Mouse (Mus musculus): ENCODE data around the gene Dclk3. TPM values are rescaled to one million over a fixed set of nuclear protein-coding genes. Genes with fewer than 3 reads are reported as not detected.
A peak's percentile ranks its signal among the peaks of the same experiment; 100 is the strongest.

The Dclk3 gene
- total RNA-seq, 2 experiments from 2014 or later = not detected

GRCm38 (mm10) chr9:111476479-111477016 is 37.7 kb downstream of the Dclk3 start:
- no peak for ATAC-seq (replicated peaks; ENCODE audit: low FRiP score, poor library complexity, severe bottlenecking)

- no peak for ATAC-seq (replicated peaks; ENCODE audit: low FRiP score, poor library complexity, severe bottlenecking)
These were observed 40.1 kb downstream of the Dclk3 start for GRCm38 (mm10) chr9:111478853-111479490.

- ATAC-seq (replicated peaks; ENCODE audit: low FRiP score, poor library complexity, severe bottlenecking) = no peak
These were observed 42.1 kb downstream of the Dclk3 start for GRCm38 (mm10) chr9:111481011-111481410.

- no peak for ATAC-seq (replicated peaks; ENCODE audit: low FRiP score, poor library complexity, severe bottlenecking)
These were observed 48.0 kb downstream of the Dclk3 start for GRCm38 (mm10) chr9:111486645-111487477.

- no peak for ATAC-seq (replicated peaks; ENCODE audit: low FRiP score, poor library complexity, severe bottlenecking)
These were observed 51.7 kb downstream of the Dclk3 start for GRCm38 (mm10) chr9:111490583-111490982.

- no peak for ATAC-seq (replicated peaks; ENCODE audit: low FRiP score, poor library complexity, severe bottlenecking)
These were observed 52.4 kb downstream of the Dclk3 start for GRCm38 (mm10) chr9:111491280-111491679.

GRCm38 (mm10) chr9:111493490-111493889 is 54.6 kb downstream of the Dclk3 start:
- ATAC-seq (replicated peaks; ENCODE audit: low FRiP score, poor library complexity, severe bottlenecking) = no peak

- no peak for ATAC-seq (replicated peaks; ENCODE audit: low FRiP score, poor library complexity, severe bottlenecking)
These were observed 56.7 kb downstream of the Dclk3 start for GRCm38 (mm10) chr9:111495561-111495960.

GRCm38 (mm10) chr9:111497074-111497811 is 58.4 kb downstream of the Dclk3 start:
- ATAC-seq (replicated peaks; ENCODE audit: low FRiP score, poor library complexity, severe bottlenecking) = peak; percentile 82; the same call in 1 of the 2 replicates

- ATAC-seq (replicated peaks; ENCODE audit: low FRiP score, poor library complexity, severe bottlenecking) = no peak
These were observed 61.3 kb downstream of the Dclk3 start for GRCm38 (mm10) chr9:111500211-111500610.

GRCm38 (mm10) chr9:111506075-111506474 is 67.2 kb downstream of the Dclk3 start:
- ATAC-seq (replicated peaks; ENCODE audit: low FRiP score, poor library complexity, severe bottlenecking) = no peak

- no peak for ATAC-seq (replicated peaks; ENCODE audit: low FRiP score, poor library complexity, severe bottlenecking)
These were observed 75.9 kb downstream of the Dclk3 start for GRCm38 (mm10) chr9:111514586-111515473.

GRCm38 (mm10) chr9:111515536-111515935 is 76.7 kb downstream of the Dclk3 start:
- ATAC-seq (replicated peaks; ENCODE audit: low FRiP score, poor library complexity, severe bottlenecking) = no peak

- no peak for ATAC-seq (replicated peaks; ENCODE audit: low FRiP score, poor library complexity, severe bottlenecking)
These were observed 83.3 kb downstream of the Dclk3 start for GRCm38 (mm10) chr9:111522226-111522625.

- ATAC-seq (replicated peaks; ENCODE audit: low FRiP score, poor library complexity, severe bottlenecking) = no peak
These were observed 84.2 kb downstream of the Dclk3 start for GRCm38 (mm10) chr9:111523111-111523510.

- no peak for ATAC-seq (replicated peaks; ENCODE audit: low FRiP score, poor library complexity, severe bottlenecking)
These were observed 85.0 kb downstream of the Dclk3 start for GRCm38 (mm10) chr9:111523871-111524270.

GRCm38 (mm10) chr9:111534744-111535423 is 96.0 kb downstream of the Dclk3 start:
- ATAC-seq (replicated peaks; ENCODE audit: low FRiP score, poor library complexity, severe bottlenecking) = no peak

- no peak for ATAC-seq (replicated peaks; ENCODE audit: low FRiP score, poor library complexity, severe bottlenecking)
These were observed 96.7 kb downstream of the Dclk3 start for GRCm38 (mm10) chr9:111535445-111536064.
